Mouse (Mus musculus) heart, adult 2 months (tissue): Measurements from ENCODE around the gene Fam25c. TPM values are rescaled to one million over a fixed set of nuclear protein-coding genes. Genes with fewer than 3 reads are reported as not detected.
"Not testable (repeated sequence)": the region's sequence is repeated elsewhere in the genome, so short reads cannot be mapped to it uniquely, and the experiment has no call there.

Experiments
- DNase-seq, 2 experiments: peaks; one replicate each; pipeline ENCODE4 v3.0.0; 2021
- H3K27ac ChIP-seq: fragments of 200-600 bp; 2 replicates; pipeline ENCODE4 v1.8.1; 2022
- H3K27me3 ChIP-seq: fragments of 200-500 bp; 2 replicates; pipeline ENCODE4 v1.6.1; 2012; ENCODE audit warnings: mild to moderate bottlenecking, low read length, inconsistent platforms, mixed read lengths; ENCODE audit not compliant: control insufficient read depth, insufficient read depth
- H3K36me3 ChIP-seq: fragments of 200-500 bp; 2 replicates; pipeline ENCODE4 v1.6.1; 2012; ENCODE audit warnings: low read length, inconsistent platforms; ENCODE audit not compliant: control insufficient read depth, insufficient read depth
- H3K4me1 ChIP-seq: fragments of 200-500 bp; 2 replicates; pipeline ENCODE4 v1.6.1; 2011; ENCODE audit warnings: low read length; ENCODE audit not compliant: control insufficient read depth, insufficient read depth
- H3K4me3 ChIP-seq: fragments of 200-600 bp; 2 replicates; pipeline ENCODE4 v1.8.1; 2022
- H3K79me2 ChIP-seq: fragments of 200-500 bp; replicated peaks from 2 replicates; pipeline ENCODE4 v1.6.1; 2012; ENCODE audit warnings: mild to moderate bottlenecking, inconsistent platforms, low read length, moderate library complexity, mixed read lengths; ENCODE audit not compliant: control insufficient read depth, insufficient read depth
- H3K9ac ChIP-seq: fragments of 200-500 bp; 2 replicates; pipeline ENCODE4 v1.6.1; 2012; ENCODE audit warnings: low read depth, mild to moderate bottlenecking, control low read depth, inconsistent platforms, low read length, mixed read lengths
- CTCF ChIP-seq: fragments of 200-600 bp; IDR thresholded peaks from 2 replicates; pipeline ENCODE4 v1.8.1; 2022; ENCODE audit warnings: antibody characterized with exemption, mild to moderate bottlenecking, moderate library complexity
- EP300 ChIP-seq: fragments of 200-500 bp; IDR thresholded peaks from 2 replicates; pipeline ENCODE4 v1.6.1; 2011; ENCODE audit warnings: low read depth, low read length, control low read depth; ENCODE audit not compliant: insufficient read depth
- POLR2A ChIP-seq: fragments of 200-500 bp; IDR thresholded peaks from 2 replicates; pipeline ENCODE4 v1.6.1; 2011; ENCODE audit warnings: mild to moderate bottlenecking, low read depth, low read length, control low read depth; ENCODE audit not compliant: insufficient read depth
- WGBS: fragments of 180-500 bp; shearing (Covaris S2); methylation state at CpG from one replicate; pipeline ENCODE4 v1.1.7; 2018; 5-methylcytosine and 5-hydroxymethylcytosine counted together
- intact Hi-C: fragments of 180-260 bp; cut with DNase I; formaldehyde crosslinking; loops from one replicate; pipeline ENCODE4 v1.15.1; 2025
- polyA plus RNA-seq: library from polyadenylated mRNA; depleted of rRNA; stranded (reverse); fragments of >200 nt; gene quantifications from 2 replicates; pipeline ENCODE4 v1.2.3, GENCODE M21; 2012
- total RNA-seq, 2 experiments: library from RNA; stranded (reverse); gene quantifications; 2 replicates each; pipeline ENCODE4 v1.2.3; 2021

Gene Fam25c
- total and polyA plus RNA-seq, 3 experiments = not detected

GRCm38 (mm10) chr14:34318113-34318512 lies 37.1 kb downstream of the Fam25c start:
- peaks cover 22% of the 10 kb centered on the region for H3K36me3 ChIP-seq
- DNase-seq = no peak

GRCm38 (mm10) chr14:34317431-34317830 lies 37.8 kb downstream of the Fam25c start:
- TF ChIP-seq CTCF (no peak), EP300 (no peak), POLR2A (no peak)
- no peak for DNase-seq
- Histone ChIP-seq H3K27ac (no peak overlapping the region), H3K9ac (no peak overlapping the region), H3K36me3 (peaks cover 27% of the 10 kb centered on the region), H3K4me3 (no peak overlapping the region), H3K79me2 (peaks cover 2% of the 10 kb centered on the region), H3K4me1 (peaks cover 4% of the 10 kb centered on the region), H3K27me3 (no peaks in the 10 kb centered on the region)
- WGBS = 69% methylated on average over 3 of the region's 3 CpGs
- intact Hi-C loops = loop anchor here (10.0 kb wide), 1 partner anchor 357 kb away; the partner anchor contains the start of gene Wapl

More at GRCm38 (mm10) chr14:34318113-34318512, 37.1 kb downstream of the Fam25c start:
- intact Hi-C loops = loop anchor here (10.0 kb wide), 1 partner anchor 357 kb away; the partner anchor contains the start of gene Wapl
- no peak overlapping the region for H3K9ac ChIP-seq
- peaks cover 2% of the 10 kb centered on the region for H3K79me2 ChIP-seq
- no peak overlapping the region for H3K27ac ChIP-seq
- TF ChIP-seq POLR2A (no peak), EP300 (no peak), CTCF (no peak)
- peaks cover 4% of the 10 kb centered on the region for H3K4me1 ChIP-seq
- H3K27me3 ChIP-seq = no peaks in the 10 kb centered on the region
- no peak overlapping the region for H3K4me3 ChIP-seq

- no peak overlapping the region for H3K9ac ChIP-seq
- intact Hi-C loops = loop anchor here (10.0 kb wide), 1 partner anchor 358 kb away; the partner anchor contains the start of gene Wapl
These were observed 38.9 kb downstream of the Fam25c start for GRCm38 (mm10) chr14:34316346-34316745.

GRCm38 (mm10) chr14:34314796-34315195 lies 40.4 kb downstream of the Fam25c start:
- Histone ChIP-seq H3K4me3 (no peak overlapping the region), H3K36me3 (peaks cover 28% of the 10 kb centered on the region), H3K4me1 (peaks cover 4% of the 10 kb centered on the region), H3K79me2 (peaks cover 5% of the 10 kb centered on the region), H3K27me3 (no peaks in the 10 kb centered on the region), H3K27ac (no peak overlapping the region), H3K9ac (no peak overlapping the region)
- WGBS = 89% methylated on average over 3 of the region's 3 CpGs
- TF ChIP-seq POLR2A (no peak), EP300 (no peak), CTCF (no peak)
- intact Hi-C loops = loop anchor here (5.0 to 10.0 kb wide), 2 partner anchors 42 to 360 kb away; partner anchors contain the start of gene Wapl
- no peak for DNase-seq

More at GRCm38 (mm10) chr14:34316346-34316745, 38.9 kb downstream of the Fam25c start:
- H3K4me3 ChIP-seq = no peak overlapping the region
- WGBS = 78% methylated on average over 2 of the region's 2 CpGs
- H3K36me3 ChIP-seq = peaks cover 28% of the 10 kb centered on the region
- no peaks in the 10 kb centered on the region for H3K27me3 ChIP-seq
- DNase-seq = no peak
- peaks cover 2% of the 10 kb centered on the region for H3K79me2 ChIP-seq
- H3K4me1 ChIP-seq = peaks cover 4% of the 10 kb centered on the region
- TF ChIP-seq EP300 = no peak
- TF ChIP-seq CTCF = no peak
- TF ChIP-seq POLR2A = no peak
- H3K27ac ChIP-seq = no peak overlapping the region

- WGBS = 84% methylated on average over 8 of the region's 8 CpGs
- H3K27ac ChIP-seq, H3K4me1 ChIP-seq, H3K9ac ChIP-seq, DNase-seq, H3K4me3 ChIP-seq, H3K27me3 ChIP-seq, H3K79me2 ChIP-seq: not testable (repeated sequence)
- peaks cover 28% of the 10 kb centered on the region for H3K36me3 ChIP-seq
- intact Hi-C loops = loop anchor here (5.0 to 10.0 kb wide), 2 partner anchors 42 to 360 kb away; partner anchors contain the start of gene Wapl
These were observed 40.9 kb downstream of the Fam25c start for GRCm38 (mm10) chr14:34314383-34314782.

- Histone ChIP-seq H3K79me2 (peaks cover 5% of the 10 kb centered on the region), H3K4me3 (no peak overlapping the region), H3K36me3 (peaks cover 28% of the 10 kb centered on the region), H3K4me1 (peaks cover 4% of the 10 kb centered on the region), H3K9ac (no peak overlapping the region), H3K27me3 (no peaks in the 10 kb centered on the region), H3K27ac (no peak overlapping the region)
- TF ChIP-seq POLR2A (no peak), EP300 (no peak), CTCF (no peak)
- intact Hi-C loops = loop anchor here (5.0 to 10.0 kb wide), 2 partner anchors 41 to 361 kb away; partner anchors contain the start of gene Wapl
- DNase-seq = no peak
- WGBS = 60% methylated on average over 3 of the region's 3 CpGs
These were observed 41.6 kb downstream of the Fam25c start for GRCm38 (mm10) chr14:34313612-34314011.
